In genomic region chr4:86159362-86159761, GRCm38 (mm10) we compare ENCODE assay signal across 21 mouse cellular contexts.
DNase-seq lines count a peak whose midpoint lies in the region; ATAC-seq and TF ChIP-seq lines count a peak whose summit lies in the region.
"Had no signal": no experiment of that assay in that cellular context is flagged by ENCODE, and none has a peak within 500 bp of the region (broad histone marks: within the 10 kb centered on the region; RNA-seq: fewer than 3 reads in every experiment).

No protein-coding gene starts in this region.

- no peak overlapping the region for H3K9ac ChIP-seq in kidney, embryonic 14.5 days (ENCODE audit: low read depth, low read length)
- no peak overlapping the region for H3K9ac ChIP-seq in kidney, embryonic 15.5 days
- no peak overlapping the region for H3K9ac ChIP-seq in kidney, postnatal 0 days (ENCODE audit: low read depth, low read length)
- no peak overlapping the region for H3K9ac ChIP-seq in kidney, embryonic 16.5 days (replicated peaks; ENCODE audit: low read length)

- no peak overlapping the region for H3K4me3 ChIP-seq in kidney, embryonic 14.5 days (ENCODE audit: low read length)
- no peak overlapping the region for H3K4me3 ChIP-seq in kidney, embryonic 15.5 days (replicated peaks)
- H3K4me3 ChIP-seq in kidney, postnatal 0 days (replicated peaks; ENCODE audit: low read depth, low read length), result no peak overlapping the region
- H3K4me3 ChIP-seq in kidney, embryonic 16.5 days (ENCODE audit: low read length), result no peak overlapping the region

- no peaks in the 10 kb centered on the region for H3K4me1 ChIP-seq in kidney, embryonic 14.5 days (ENCODE audit: control insufficient read depth, insufficient read depth, low read length)
- no peaks in the 10 kb centered on the region for H3K4me1 ChIP-seq in kidney, embryonic 15.5 days
- H3K4me1 ChIP-seq in kidney, postnatal 0 days (replicated peaks; ENCODE audit: insufficient read depth, low read length), result no peaks in the 10 kb centered on the region
- no peaks in the 10 kb centered on the region for H3K4me1 ChIP-seq in kidney, embryonic 16.5 days (ENCODE audit: insufficient read depth, low read length)

- H3K4me2 ChIP-seq in kidney, embryonic 14.5 days (replicated peaks; ENCODE audit: low read depth, low read length), result no peak overlapping the region
- no peak overlapping the region for H3K4me2 ChIP-seq in kidney, embryonic 15.5 days
- H3K4me2 ChIP-seq in kidney, postnatal 0 days (ENCODE audit: low read length), result no peak overlapping the region
- no peak overlapping the region for H3K4me2 ChIP-seq in kidney, embryonic 16.5 days (replicated peaks; ENCODE audit: low read depth, low read length)

- ATAC-seq in kidney, embryonic 14.5 days (ENCODE audit: low FRiP score, low TSS enrichment), result peak; percentile 52; the same call in 1 of the 2 replicates
- ATAC-seq in kidney, embryonic 15.5 days (replicated peaks; ENCODE audit: low FRiP score), result 0 out of 2 replicates have a peak, but pooled peaks have one; percentile 52
- no peak; the same call in 1 of the 2 replicates for ATAC-seq in kidney, postnatal 0 days (replicated peaks; ENCODE audit: low FRiP score, low read depth)
- ATAC-seq in kidney, embryonic 16.5 days (ENCODE audit: low FRiP score, low TSS enrichment), result no peak
- ATAC-seq: activated CD4-positive, CD25-positive, alpha-beta regulatory T cell, adult 4 months; CD4-positive, CD25-positive, alpha-beta regulatory T cell, adult 4 months; Patski had no signal

- no peak overlapping the region for H3K27ac ChIP-seq in kidney, embryonic 14.5 days (ENCODE audit: low read depth, low read length)
- H3K27ac ChIP-seq in kidney, embryonic 15.5 days, result no peak overlapping the region
- no peak overlapping the region for H3K27ac ChIP-seq in kidney, postnatal 0 days
- no peak overlapping the region for H3K27ac ChIP-seq in kidney, embryonic 16.5 days (ENCODE audit: low read length)

- TF ChIP-seq CTCF in kidney, postnatal 0 days (IDR thresholded peaks at IDR 0.05; ENCODE audit: low read depth), result no peak

- H3K36me3 ChIP-seq in kidney, embryonic 14.5 days (ENCODE audit: control insufficient read depth, insufficient read depth, low read length), result no peaks in the 10 kb centered on the region
- H3K36me3 ChIP-seq in kidney, embryonic 15.5 days, result no peaks in the 10 kb centered on the region
- H3K36me3 ChIP-seq in kidney, postnatal 0 days (ENCODE audit: insufficient read depth, low read length), result no peaks in the 10 kb centered on the region
- no peaks in the 10 kb centered on the region for H3K36me3 ChIP-seq in kidney, embryonic 16.5 days (ENCODE audit: insufficient read depth, low read length)
- H3K36me3 ChIP-seq: G1E had no signal

- no peak for DNase-seq in kidney, adult 8-10 months
- no peak for DNase-seq in kidney, adult 11 months
- DNase-seq in kidney, postnatal 0 days (ENCODE audit: low spot score), result peak; percentile 39
- DNase-seq: adrenal gland, adult 2 months; adrenal gland, adult 8-10 months; adrenal gland, postnatal 10 days; adrenal gland, postnatal 14 days; adrenal gland, postnatal 25 days; adrenal gland, postnatal 36 days; B cell, adult 2 months; cerebellum, adult 11 months; cerebellum, adult 11-12 months; cerebellum, adult 18-20 months had no signal

- no peaks in the 10 kb centered on the region for H3K9me3 ChIP-seq in kidney, embryonic 14.5 days (ENCODE audit: control insufficient read depth, low read length)
- no peaks in the 10 kb centered on the region for H3K9me3 ChIP-seq in kidney, embryonic 15.5 days (replicated peaks)
- H3K9me3 ChIP-seq in kidney, postnatal 0 days (replicated peaks; ENCODE audit: low read length), result no peaks in the 10 kb centered on the region
- no peaks in the 10 kb centered on the region for H3K9me3 ChIP-seq in kidney, embryonic 16.5 days (ENCODE audit: low read length)
- H3K9me3 ChIP-seq: G1E had no signal

- WGBS in kidney, embryonic 14.5 days, result 49% methylated on average over 1 of the region's 1 CpGs
- WGBS in kidney, embryonic 15.5 days, result 49% methylated on average over 1 of the region's 1 CpGs
- WGBS in kidney, postnatal 0 days, result 44% methylated on average over 1 of the region's 1 CpGs
- 49% methylated on average over 1 of the region's 1 CpGs for WGBS in kidney, embryonic 16.5 days

- H3K27me3 ChIP-seq in kidney, embryonic 14.5 days (ENCODE audit: control insufficient read depth, insufficient read depth, low read length), result no peaks in the 10 kb centered on the region
- no peaks in the 10 kb centered on the region for H3K27me3 ChIP-seq in kidney, embryonic 15.5 days
- no peaks in the 10 kb centered on the region for H3K27me3 ChIP-seq in kidney, postnatal 0 days (ENCODE audit: insufficient read depth, low read length)
- no peaks in the 10 kb centered on the region for H3K27me3 ChIP-seq in kidney, embryonic 16.5 days (ENCODE audit: insufficient read depth, low read length)
- H3K27me3 ChIP-seq: CH12.LX, Patski had no signal

Comparison
In these comparisons a context has a peak if more than half of its experiments do, and no peak if none do; other contexts are left out.
1. ATAC-seq: peak in kidney, embryonic 14.5 days (single experiment) and kidney, embryonic 15.5 days (single experiment); none in kidney, postnatal 0 days (single experiment) and kidney, embryonic 16.5 days (single experiment).